Mouse (Mus musculus): ENCODE data around the gene Pard3. TPM values are rescaled to one million over a fixed set of nuclear protein-coding genes. Genes with fewer than 3 reads are reported as not detected.

The Pard3 gene
- polyA plus RNA-seq, 1 experiment from 2014 or later: 33.8 TPM

DNA sequence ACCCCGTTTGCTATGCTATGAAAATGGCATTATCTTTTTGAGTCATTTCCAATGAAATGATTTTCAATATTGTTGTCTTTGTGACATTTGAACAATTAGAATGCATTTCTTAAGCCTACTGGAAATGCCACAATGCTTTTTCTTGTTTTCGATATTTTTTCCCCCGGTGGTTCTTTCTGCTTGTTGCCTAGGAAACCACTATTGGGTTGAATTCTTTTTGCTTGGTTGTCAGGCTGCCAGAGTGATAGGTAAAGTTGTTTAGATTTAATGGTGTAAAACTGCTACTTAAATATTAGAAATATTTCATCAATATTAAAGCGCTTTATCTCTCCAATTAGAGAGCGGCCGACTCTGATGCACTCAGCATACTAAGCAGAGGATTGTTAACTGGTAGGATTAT, 230.4 kb downstream of the Pard3 start:
- Histone ChIP-seq H3K27me3 (ENCODE audit: insufficient read depth, low read length) (no peaks in the 10 kb centered on the region), H3K27ac (ENCODE audit: low read depth) (no peak overlapping the region), H3K36me3 (ENCODE audit: insufficient read depth) (no peaks in the 10 kb centered on the region), H3K4me2 (no peak overlapping the region), H3K9me3 (ENCODE audit: low read depth, low read length) (no peaks in the 10 kb centered on the region), H3K4me1 (ENCODE audit: insufficient read depth) (no peaks in the 10 kb centered on the region), H3K4me3 (ENCODE audit: low read depth, low read length) (no peak overlapping the region), H3K9ac (no peak overlapping the region)
- DNase-seq (no peak), ATAC-seq (ENCODE audit: insufficient read depth) (no peak)
- 85% methylated on average over 6 of the region's 6 CpGs for WGBS
- no peak for TF ChIP-seq CTCF (IDR thresholded peaks at IDR 0.05; ENCODE audit: low read depth)

DNA sequence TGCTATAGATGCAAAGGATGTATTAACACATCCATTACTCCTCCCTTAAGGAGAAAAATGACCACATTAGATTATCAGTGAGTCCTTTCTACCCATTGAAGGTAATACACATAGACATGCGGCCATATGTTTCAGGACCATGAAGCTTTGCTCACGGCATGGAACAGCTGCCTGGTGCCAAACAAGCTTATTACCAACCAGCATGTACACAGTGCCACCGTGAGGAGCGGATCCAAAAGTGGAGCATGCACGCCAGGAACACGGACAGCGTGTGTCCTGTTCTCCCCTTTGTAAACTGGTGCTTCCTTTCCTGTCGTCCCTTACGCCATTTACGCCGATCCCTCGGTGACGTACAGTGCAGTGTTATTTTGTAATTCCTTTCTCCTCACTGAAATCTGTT, 232.2 kb downstream of the Pard3 start:
- no peak overlapping the region for H3K4me3 ChIP-seq (ENCODE audit: low read depth, low read length)

DNA sequence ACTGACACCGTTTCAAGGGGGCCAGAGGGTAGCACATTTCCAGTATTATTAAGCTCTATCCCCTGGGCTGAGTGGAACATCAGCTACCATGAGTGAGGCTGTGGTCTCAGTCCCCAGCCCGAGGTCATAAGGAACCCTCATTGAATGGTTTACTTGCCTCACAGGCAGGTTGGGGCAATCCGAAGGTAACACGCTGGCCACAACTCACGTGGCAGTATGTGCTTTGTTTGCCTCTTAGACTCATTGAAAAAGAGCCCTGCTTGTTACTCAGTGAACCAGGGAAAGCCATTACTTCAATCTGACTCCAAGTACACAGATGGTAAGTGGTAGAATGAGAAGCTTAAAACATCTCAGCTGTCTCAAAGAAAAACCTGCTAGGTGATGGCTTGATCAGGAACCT, 236.8 kb downstream of the Pard3 start:
- no peak for DNase-seq
- H3K27ac ChIP-seq (ENCODE audit: low read depth): no peak overlapping the region
- no peak overlapping the region for H3K4me3 ChIP-seq (ENCODE audit: low read depth, low read length)
- WGBS: 87% methylated on average over 5 of the region's 5 CpGs
- ATAC-seq (ENCODE audit: insufficient read depth): no peak
- no peaks in the 10 kb centered on the region for H3K27me3 ChIP-seq (ENCODE audit: insufficient read depth, low read length)
- H3K4me1 ChIP-seq (ENCODE audit: insufficient read depth): no peaks in the 10 kb centered on the region
- TF ChIP-seq CTCF (IDR thresholded peaks at IDR 0.05; ENCODE audit: low read depth): no peak
- no peak overlapping the region for H3K4me2 ChIP-seq
- no peaks in the 10 kb centered on the region for H3K9me3 ChIP-seq (ENCODE audit: low read depth, low read length)
- H3K9ac ChIP-seq: no peak overlapping the region
- no peaks in the 10 kb centered on the region for H3K36me3 ChIP-seq (ENCODE audit: insufficient read depth)

More for the DNA sequence above, 232.2 kb downstream of the Pard3 start:
- H3K27ac ChIP-seq (ENCODE audit: low read depth): no peak overlapping the region
- no peaks in the 10 kb centered on the region for H3K36me3 ChIP-seq (ENCODE audit: insufficient read depth)
- WGBS: 88% methylated on average over 13 of the region's 13 CpGs
- no peaks in the 10 kb centered on the region for H3K27me3 ChIP-seq (ENCODE audit: insufficient read depth, low read length)
- no peak overlapping the region for H3K9ac ChIP-seq
- H3K4me2 ChIP-seq: no peak overlapping the region
- no peak for TF ChIP-seq CTCF (IDR thresholded peaks at IDR 0.05; ENCODE audit: low read depth)
- DNase-seq (no peak), ATAC-seq (ENCODE audit: insufficient read depth) (no peak)
- no peaks in the 10 kb centered on the region for H3K4me1 ChIP-seq (ENCODE audit: insufficient read depth)
- no peaks in the 10 kb centered on the region for H3K9me3 ChIP-seq (ENCODE audit: low read depth, low read length)

GRCm38 (mm10) chr8:127302847-127303445, 239.3 kb downstream of the Pard3 start:
- ATAC-seq (ENCODE audit: insufficient read depth): peak; percentile 71
- H3K9ac ChIP-seq: no peak overlapping the region
- no peak for TF ChIP-seq CTCF (IDR thresholded peaks at IDR 0.05; ENCODE audit: low read depth)
- no peak overlapping the region for H3K27ac ChIP-seq (ENCODE audit: low read depth)
- peak; percentile 66 for DNase-seq
- H3K36me3 ChIP-seq (ENCODE audit: insufficient read depth): no peaks in the 10 kb centered on the region
- no peaks in the 10 kb centered on the region for H3K4me1 ChIP-seq (ENCODE audit: insufficient read depth)
- 60% methylated on average over 6 of the region's 6 CpGs for WGBS
- no peaks in the 10 kb centered on the region for H3K9me3 ChIP-seq (ENCODE audit: low read depth, low read length)
- no peaks in the 10 kb centered on the region for H3K27me3 ChIP-seq (ENCODE audit: insufficient read depth, low read length)
- H3K4me3 ChIP-seq (ENCODE audit: low read depth, low read length): no peak overlapping the region
- H3K4me2 ChIP-seq: no peak overlapping the region

- WGBS: 84% methylated on average over 5 of the region's 5 CpGs
- no peak overlapping the region for H3K9ac ChIP-seq
- H3K27ac ChIP-seq (ENCODE audit: low read depth): no peak overlapping the region
- H3K27me3 ChIP-seq (ENCODE audit: insufficient read depth, low read length): no peaks in the 10 kb centered on the region
- no peaks in the 10 kb centered on the region for H3K9me3 ChIP-seq (ENCODE audit: low read depth, low read length)
- no peak overlapping the region for H3K4me3 ChIP-seq (ENCODE audit: low read depth, low read length)
- DNase-seq (no peak), ATAC-seq (ENCODE audit: insufficient read depth) (no peak)
- no peak for TF ChIP-seq CTCF (IDR thresholded peaks at IDR 0.05; ENCODE audit: low read depth)
- no peak overlapping the region for H3K4me2 ChIP-seq
- H3K4me1 ChIP-seq (ENCODE audit: insufficient read depth): 0 out of 2 replicates have a peak, but pooled peaks cover 2% of the 10 kb centered on the region
- 0 out of 2 replicates have a peak, but pooled peaks cover 3% of the 10 kb centered on the region for H3K36me3 ChIP-seq (ENCODE audit: insufficient read depth)
Measured at GRCm38 (mm10) chr8:127307026-127307425, 243.3 kb downstream of the Pard3 start.

DNA sequence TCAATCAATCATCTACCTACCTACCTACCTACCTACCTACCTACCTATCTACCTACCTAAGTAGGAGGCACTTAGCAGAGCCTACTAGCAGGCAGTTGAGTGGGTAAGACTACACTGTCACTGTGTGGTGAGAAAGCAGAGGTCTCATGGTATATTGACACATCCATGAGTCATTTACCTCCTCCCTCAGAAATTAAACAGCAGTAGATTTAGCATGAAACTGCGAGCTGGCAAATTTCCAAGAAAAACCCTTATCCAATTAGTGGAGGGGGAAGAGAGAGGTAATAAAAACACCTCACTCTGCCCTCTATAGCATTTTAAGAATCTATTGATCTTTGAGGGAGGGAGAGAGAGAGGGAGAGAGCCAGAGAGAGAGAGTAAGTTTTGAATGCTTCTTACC, 245.7 kb downstream of the Pard3 start:
- WGBS: 63% methylated on average over 1 of the region's 1 CpGs
- DNase-seq (peak; percentile 56), ATAC-seq (ENCODE audit: insufficient read depth) (peak; percentile 76)
- H3K36me3 ChIP-seq (ENCODE audit: insufficient read depth): 0 out of 2 replicates have a peak, but pooled peaks cover 3% of the 10 kb centered on the region
- H3K4me3 ChIP-seq (ENCODE audit: low read depth, low read length): no peak overlapping the region
- H3K27me3 ChIP-seq (ENCODE audit: insufficient read depth, low read length): no peaks in the 10 kb centered on the region
- TF ChIP-seq CTCF (IDR thresholded peaks at IDR 0.05; ENCODE audit: low read depth): no peak
- H3K9me3 ChIP-seq (ENCODE audit: low read depth, low read length): no peaks in the 10 kb centered on the region
- H3K4me1 ChIP-seq (ENCODE audit: insufficient read depth): 0 out of 2 replicates have a peak, but pooled peaks cover 2% of the 10 kb centered on the region
- no peak overlapping the region for H3K9ac ChIP-seq
- no peak overlapping the region for H3K27ac ChIP-seq (ENCODE audit: low read depth)
- no peak overlapping the region for H3K4me2 ChIP-seq

DNA sequence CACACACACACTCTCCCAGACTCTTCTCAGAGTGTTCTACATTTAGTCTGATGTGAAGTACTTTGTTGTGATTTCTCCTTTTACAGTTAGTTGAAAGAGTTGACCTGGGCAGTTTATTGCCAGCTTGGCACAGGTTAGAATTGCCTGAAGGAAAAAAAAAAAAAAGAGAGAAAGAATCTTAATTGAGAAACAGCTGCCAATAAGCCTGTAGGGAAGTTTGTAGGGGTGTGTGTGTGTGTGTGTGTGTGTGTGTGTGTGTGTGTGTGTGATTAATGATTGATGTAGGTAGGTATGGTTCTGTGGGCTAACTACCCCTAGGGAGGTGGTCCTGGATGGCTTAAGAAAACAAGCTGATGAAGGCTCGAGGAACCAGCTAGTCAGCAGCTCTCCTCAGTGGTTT, 252.1 kb downstream of the Pard3 start:
- H3K4me3 ChIP-seq (ENCODE audit: low read depth, low read length): no peak overlapping the region
- H3K27me3 ChIP-seq (ENCODE audit: insufficient read depth, low read length): no peaks in the 10 kb centered on the region
- H3K27ac ChIP-seq (ENCODE audit: low read depth): no peak overlapping the region
- TF ChIP-seq CTCF (IDR thresholded peaks at IDR 0.05; ENCODE audit: low read depth): no peak
- H3K9me3 ChIP-seq (ENCODE audit: low read depth, low read length): no peaks in the 10 kb centered on the region
- DNase-seq: no peak
- H3K36me3 ChIP-seq (ENCODE audit: insufficient read depth): no peaks in the 10 kb centered on the region
- H3K9ac ChIP-seq: no peak overlapping the region
- no peak overlapping the region for H3K4me2 ChIP-seq
- ATAC-seq (ENCODE audit: insufficient read depth): no peak
- WGBS: 18% methylated on average over 1 of the region's 1 CpGs
- no peaks in the 10 kb centered on the region for H3K4me1 ChIP-seq (ENCODE audit: insufficient read depth)
